Mouse (Mus musculus) liver, embryonic 15.5 days (tissue): Measurements from ENCODE around the gene Map4k2. TPM values are rescaled to one million over a fixed set of nuclear protein-coding genes. Genes with fewer than 3 reads are reported as not detected.
A peak's percentile ranks its signal among the peaks of the same experiment; 100 is the strongest.

Source experiments
- ATAC-seq: fragments of 200-750 bp; cut with Nextera tagmentation; 2 replicates; pipeline ENCODE4 v1.8.0; 2017; ENCODE audit warnings: moderate number of reproducible peaks, mild to moderate bottlenecking, moderate library complexity; ENCODE audit not compliant: insufficient read depth
- H3K27ac ChIP-seq: fragments of 300-500 bp; sonication (generic); replicated peaks from 2 replicates; pipeline ENCODE4 v1.5.1; 2015; ENCODE audit warnings: mild to moderate bottlenecking, inconsistent platforms
- H3K27me3 ChIP-seq: fragments of 300-500 bp; sonication (generic); 2 replicates; pipeline ENCODE4 v1.6.1; 2015; ENCODE audit warnings: mild to moderate bottlenecking, inconsistent platforms
- H3K36me3 ChIP-seq: fragments of 300-500 bp; sonication (generic); replicated peaks from 2 replicates; pipeline ENCODE4 v1.6.1; 2015; ENCODE audit warnings: moderate library complexity, mild to moderate bottlenecking, inconsistent platforms
- H3K4me1 ChIP-seq: fragments of 300-500 bp; sonication (generic); replicated peaks from 2 replicates; pipeline ENCODE4 v1.6.1; 2015; ENCODE audit warnings: inconsistent platforms
- H3K4me2 ChIP-seq: fragments of 300-500 bp; sonication (generic); 2 replicates; pipeline ENCODE4 v1.6.1; 2015; ENCODE audit warnings: moderate library complexity, mild to moderate bottlenecking, inconsistent platforms
- H3K4me3 ChIP-seq: fragments of 300-500 bp; sonication (generic); replicated peaks from 2 replicates; pipeline ENCODE4 v1.5.1; 2015; ENCODE audit warnings: mild to moderate bottlenecking, inconsistent platforms
- H3K9ac ChIP-seq: fragments of 300-500 bp; sonication (generic); 2 replicates; pipeline ENCODE4 v1.6.1; 2015; ENCODE audit warnings: moderate library complexity, mild to moderate bottlenecking, inconsistent platforms
- H3K9me3 ChIP-seq: fragments of 300-500 bp; sonication (generic); replicated peaks from 2 replicates; pipeline ENCODE4 v1.6.1; 2016; ENCODE audit warnings: inconsistent platforms
- WGBS: fragments of 180-500 bp; shearing (Covaris S2); methylation state at CpG from one replicate; pipeline ENCODE4 v1.1.7; 2015; ENCODE audit warnings: mixed read lengths; ENCODE audit not compliant: insufficient replicate concordance; 5-methylcytosine and 5-hydroxymethylcytosine counted together
- polyA plus RNA-seq: library from polyadenylated mRNA; unstranded; fragments of >200 nt; fragmentation: Nextera tagmentation; extraction: Ambion mirVana; gene quantifications from 2 replicates; pipeline ENCODE4 v1.2.1, GENCODE M21; 2015

Map4k2 gene
- polyA plus RNA-seq, 1 experiment from 2014 or later: 7.7 TPM

DNA sequence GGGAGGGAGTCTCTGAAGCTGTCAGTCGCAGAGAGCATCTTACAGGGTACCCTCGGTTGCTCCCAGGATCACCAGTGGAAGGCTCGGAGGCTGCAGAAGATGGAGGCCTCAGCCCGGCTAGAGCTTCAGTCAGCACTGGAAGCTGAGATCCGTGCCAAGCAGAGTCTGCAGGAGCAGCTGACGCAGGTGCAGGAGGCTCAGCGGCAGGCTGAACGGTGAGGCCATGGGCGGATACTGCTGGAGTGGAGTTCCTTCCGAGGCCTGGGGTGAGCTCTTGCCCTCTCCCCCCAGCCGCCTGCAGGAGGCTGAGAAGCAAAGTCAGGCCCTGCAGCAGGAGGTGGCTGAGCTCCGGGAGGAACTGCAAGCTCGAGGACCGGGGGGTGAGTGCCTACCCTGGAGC lies 25.4 kb upstream of the Map4k2 start:
- Histone ChIP-seq H3K9me3 (no peaks in the 10 kb centered on the region), H3K4me3 (no peak overlapping the region), H3K4me1 (no peaks in the 10 kb centered on the region), H3K36me3 (peaks cover 48% of the 10 kb centered on the region), H3K4me2 (no peak overlapping the region), H3K27me3 (no peaks in the 10 kb centered on the region), H3K27ac (no peak overlapping the region), H3K9ac (no peak overlapping the region)
- no peak for ATAC-seq
- WGBS: 77% methylated on average over 14 of the region's 14 CpGs

DNA sequence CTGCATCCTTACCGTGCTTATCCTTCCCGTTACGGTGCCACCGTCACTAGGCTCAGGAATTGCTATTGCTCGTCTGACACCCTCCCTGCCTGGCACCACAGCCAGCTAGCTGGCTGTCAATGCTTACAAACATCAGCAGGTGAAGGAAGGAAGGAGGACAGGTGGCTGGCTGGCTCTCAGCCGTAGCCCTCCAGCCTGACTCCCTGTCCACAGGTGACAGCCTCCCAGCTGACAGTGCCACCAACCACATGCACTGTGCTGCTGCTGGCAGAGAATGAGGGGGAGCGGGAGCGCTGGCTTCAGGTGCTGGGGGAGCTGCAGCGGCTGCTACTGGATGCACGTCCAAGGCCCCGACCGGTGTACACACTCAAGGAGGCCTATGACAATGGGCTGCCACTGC lies 22.8 kb upstream of the Map4k2 start:
- peaks cover 6% of the 10 kb centered on the region; the same call in 1 of the 2 replicates for H3K4me1 ChIP-seq
- H3K4me3 ChIP-seq: no peak overlapping the region
- ATAC-seq: no peak
- WGBS: 84% methylated on average over 12 of the region's 12 CpGs
- no peaks in the 10 kb centered on the region for H3K27me3 ChIP-seq
- no peak overlapping the region for H3K9ac ChIP-seq
- H3K9me3 ChIP-seq: no peaks in the 10 kb centered on the region
- no peak overlapping the region for H3K27ac ChIP-seq
- H3K4me2 ChIP-seq: no peak overlapping the region
- H3K36me3 ChIP-seq: peaks cover 34% of the 10 kb centered on the region

DNA sequence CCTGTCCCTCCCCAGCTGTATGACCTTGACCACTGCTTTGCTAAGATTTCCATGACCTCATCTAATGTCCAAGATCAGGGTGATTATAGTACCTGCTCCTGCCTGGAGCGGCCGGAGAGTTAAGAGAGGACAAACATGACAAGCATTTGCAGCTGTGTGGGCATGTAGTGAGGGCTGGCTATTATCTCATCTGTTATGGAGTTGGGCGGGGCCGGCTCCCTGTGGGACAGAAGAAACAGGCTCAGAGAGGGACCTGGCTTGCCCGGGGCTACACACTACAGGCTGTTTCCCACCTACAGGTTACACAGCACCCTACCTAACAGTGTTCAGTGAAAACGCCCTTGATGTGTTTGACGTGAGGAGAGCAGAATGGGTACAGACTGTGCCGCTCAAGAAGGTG lies 19.6 kb upstream of the Map4k2 start:
- H3K27ac ChIP-seq: no peak overlapping the region
- H3K4me1 ChIP-seq: peaks cover 6% of the 10 kb centered on the region; the same call in 1 of the 2 replicates
- H3K9ac ChIP-seq: no peak overlapping the region
- H3K4me3 ChIP-seq: no peak overlapping the region
- WGBS: 57% methylated on average over 8 of the region's 8 CpGs
- H3K27me3 ChIP-seq: no peaks in the 10 kb centered on the region
- peaks cover 14% of the 10 kb centered on the region; the same call in 1 of the 2 replicates for H3K36me3 ChIP-seq
- H3K4me2 ChIP-seq: no peak overlapping the region
- no peak for ATAC-seq
- no peaks in the 10 kb centered on the region for H3K9me3 ChIP-seq

DNA sequence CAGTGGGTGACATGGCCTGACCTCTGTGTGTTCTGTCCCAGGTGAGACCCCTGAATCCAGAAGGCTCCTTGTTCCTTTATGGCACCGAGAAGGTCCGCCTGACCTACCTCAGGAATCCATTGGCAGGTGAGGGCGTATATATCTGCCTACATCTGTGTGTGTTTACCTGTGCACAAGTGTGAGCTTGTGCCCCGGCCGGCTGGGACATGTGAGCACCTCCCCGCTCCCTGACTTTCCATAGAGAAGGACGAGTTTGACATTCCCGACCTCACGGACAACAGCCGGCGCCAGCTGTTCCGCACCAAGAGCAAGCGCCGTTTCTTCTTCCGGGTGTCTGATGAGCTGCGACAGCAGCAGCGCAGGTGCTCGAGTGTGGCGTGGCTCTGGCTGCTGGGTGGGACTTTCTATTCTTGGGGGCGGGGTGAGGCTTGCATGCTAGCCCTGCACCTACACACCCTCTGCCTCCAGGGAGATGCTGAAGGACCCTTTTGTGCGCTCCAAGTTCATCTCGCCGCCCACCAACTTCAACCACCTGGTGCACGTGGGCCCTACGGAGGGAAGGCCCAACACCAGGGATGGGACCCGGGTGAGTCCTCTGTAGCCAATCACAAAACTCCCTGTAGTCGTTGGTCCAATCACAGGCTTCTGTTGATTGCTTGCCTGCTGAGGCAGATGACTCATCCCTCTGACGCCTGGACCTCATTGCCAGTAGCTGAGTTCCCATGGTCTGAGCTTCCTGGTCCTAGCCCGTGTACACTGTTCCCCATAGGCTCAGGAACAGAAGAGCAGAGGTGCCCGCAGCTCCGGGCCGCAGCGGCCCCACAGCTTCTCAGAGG lies 18.9 kb upstream of the Map4k2 start:
- WGBS: 78% methylated on average over 33 of the region's 33 CpGs
- Histone ChIP-seq H3K4me1 (peaks cover 6% of the 10 kb centered on the region; the same call in 1 of the 2 replicates), H3K27me3 (no peaks in the 10 kb centered on the region), H3K4me3 (no peak overlapping the region), H3K9ac (no peak overlapping the region), H3K36me3 (peaks cover 14% of the 10 kb centered on the region; the same call in 1 of the 2 replicates), H3K4me2 (no peak overlapping the region), H3K9me3 (no peaks in the 10 kb centered on the region), H3K27ac (no peak overlapping the region)
- no peak for ATAC-seq

DNA sequence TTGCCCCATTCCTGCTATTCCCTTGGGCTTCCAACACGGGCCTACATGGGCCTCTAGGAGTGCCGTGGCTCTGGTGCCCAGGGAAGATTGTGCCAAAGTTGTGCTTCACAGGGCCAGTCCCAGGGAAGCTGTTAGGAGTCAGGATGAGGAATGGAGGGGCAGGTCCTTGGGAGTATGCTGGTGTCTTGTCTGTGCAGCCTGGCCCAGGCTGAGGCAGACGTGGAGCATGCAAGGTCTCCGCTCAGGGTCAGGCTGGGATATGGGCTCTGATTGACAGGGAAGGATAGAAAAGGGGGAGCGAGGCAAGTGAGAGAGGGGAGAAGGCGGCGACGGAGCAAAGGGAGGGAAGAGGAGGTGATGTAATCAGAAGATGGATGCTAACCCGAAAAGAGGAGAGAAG lies 16.2 kb upstream of the Map4k2 start:
- Histone ChIP-seq H3K4me1 (peaks cover 6% of the 10 kb centered on the region; the same call in 1 of the 2 replicates), H3K27ac (no peak overlapping the region), H3K9me3 (no peaks in the 10 kb centered on the region), H3K27me3 (no peaks in the 10 kb centered on the region), H3K4me2 (no peak overlapping the region), H3K4me3 (no peak overlapping the region), H3K9ac (no peak overlapping the region), H3K36me3 (0 out of 2 replicates have a peak, but pooled peaks cover 5% of the 10 kb centered on the region)
- WGBS: 78% methylated on average over 9 of the region's 9 CpGs
- ATAC-seq: no peak

DNA sequence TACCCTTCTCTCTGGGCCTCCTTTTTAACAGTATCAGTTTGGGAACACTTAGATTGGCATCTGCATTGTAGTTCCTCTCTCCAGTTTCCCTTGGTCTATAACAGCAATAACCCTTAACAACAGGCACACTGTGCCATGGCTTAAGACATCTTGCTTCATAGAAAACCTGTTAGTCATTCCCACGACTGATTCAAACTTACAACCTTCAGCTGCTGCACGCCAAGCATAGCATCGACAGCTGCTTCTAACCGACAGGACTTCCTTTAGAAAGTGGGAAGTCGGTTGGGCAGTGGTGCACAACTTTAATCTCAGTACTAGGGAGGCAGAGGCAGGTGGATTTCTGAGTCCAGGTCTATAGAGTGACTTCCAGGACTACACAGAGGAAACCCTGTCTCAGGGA lies 9.8 kb upstream of the Map4k2 start:
- no peak overlapping the region; the same call in 1 of the 2 replicates for H3K9ac ChIP-seq

DNA sequence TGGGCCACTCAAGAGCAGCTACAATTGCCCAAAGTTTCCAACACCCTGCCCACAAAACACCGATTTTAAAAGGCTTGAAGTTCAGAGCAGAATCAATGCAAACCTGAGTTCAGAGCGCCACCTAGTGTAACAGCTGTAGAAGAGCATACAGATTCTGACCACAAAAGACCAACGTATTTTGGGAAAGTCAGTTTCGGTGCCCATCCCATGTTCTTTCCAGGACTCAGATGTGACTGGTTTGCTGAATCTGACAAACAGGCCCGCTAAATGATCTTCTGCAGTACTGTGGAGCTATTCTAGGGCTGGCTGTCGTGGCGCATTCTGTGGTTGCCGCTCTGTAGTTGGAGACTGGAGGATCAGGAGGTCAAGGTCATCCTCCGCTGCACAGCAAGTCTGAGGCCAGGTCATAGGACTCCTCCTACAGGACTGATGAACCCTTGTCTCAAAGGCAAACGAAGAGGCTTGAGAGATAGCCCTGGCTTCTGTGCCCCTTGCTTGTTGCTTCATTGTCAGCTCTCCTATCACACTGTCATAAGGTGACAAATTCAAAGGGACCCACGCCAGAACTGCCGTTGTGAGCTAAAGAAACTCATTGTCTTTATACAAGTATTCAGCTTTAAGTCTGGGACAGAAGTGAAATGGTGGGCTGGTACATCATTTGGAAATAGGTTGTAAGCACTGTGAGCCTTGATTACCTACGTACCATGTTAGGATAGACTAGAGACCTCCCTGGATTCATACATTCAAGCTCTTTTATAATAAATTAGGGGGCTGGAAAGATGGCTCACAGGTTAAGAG lies 9.0 kb upstream of the Map4k2 start:
- WGBS: 25% methylated on average over 13 of the region's 13 CpGs
- no peak overlapping the region for H3K27ac ChIP-seq

More for the DNA sequence above, 9.8 kb upstream of the Map4k2 start:
- Histone ChIP-seq H3K27ac (no peak overlapping the region), H3K27me3 (no peaks in the 10 kb centered on the region), H3K4me3 (peak overlapping the region; percentile 18), H3K4me2 (peak overlapping the region; percentile 60), H3K9me3 (no peaks in the 10 kb centered on the region), H3K36me3 (no peaks in the 10 kb centered on the region), H3K4me1 (peaks cover 39% of the 10 kb centered on the region)
- WGBS: 12% methylated on average over 5 of the region's 5 CpGs
- ATAC-seq: no peak

DNA sequence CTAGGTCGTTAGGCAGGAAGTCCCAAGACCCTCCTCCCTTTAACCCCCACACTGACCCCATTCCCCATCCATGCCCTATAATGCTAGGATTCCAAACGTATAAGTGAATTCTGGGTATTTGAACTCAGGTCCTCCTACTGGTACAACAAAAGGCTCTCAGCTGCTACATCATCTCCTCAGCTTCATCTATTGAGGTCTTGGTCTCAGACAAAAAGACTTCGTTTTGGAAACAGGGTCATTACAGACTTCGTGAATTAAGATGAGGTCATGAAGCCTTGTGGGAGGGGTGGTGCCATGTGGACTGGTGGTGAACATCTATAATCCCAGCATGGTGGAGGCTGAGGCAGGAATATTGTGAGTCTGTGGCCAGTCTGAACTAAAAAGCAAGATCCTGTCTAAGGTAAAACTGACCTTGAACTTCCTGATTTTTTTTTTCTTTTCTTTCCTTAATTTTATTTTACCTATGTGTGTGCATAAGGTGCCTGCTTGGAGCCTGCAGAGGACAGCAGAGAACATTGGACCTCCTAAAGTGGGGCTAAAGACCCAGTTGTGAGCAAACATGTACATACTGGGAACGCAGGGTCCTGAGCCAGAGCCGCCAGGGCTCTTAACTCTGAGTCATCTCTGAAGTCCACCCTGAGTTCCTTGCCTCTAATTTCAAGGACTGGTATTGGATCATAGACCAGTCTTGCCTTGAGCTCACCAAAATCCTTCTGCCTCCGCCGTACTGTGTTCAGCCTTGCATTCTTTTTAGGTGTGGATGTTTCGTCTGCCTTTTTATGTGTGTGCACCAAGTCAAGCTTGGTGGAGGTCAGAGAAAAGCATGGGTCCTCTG lies 7.0 kb upstream of the Map4k2 start:
- Histone ChIP-seq H3K4me3 (peak overlapping the region; percentile 73), H3K9me3 (no peaks in the 10 kb centered on the region), H3K4me2 (peak overlapping the region; percentile 99), H3K27me3 (no peaks in the 10 kb centered on the region), H3K36me3 (peaks cover 24% of the 10 kb centered on the region), H3K9ac (peak overlapping the region; percentile 77), H3K4me1 (peaks cover 62% of the 10 kb centered on the region), H3K27ac (peak overlapping the region; percentile 82)
- ATAC-seq: no peak
- 63% methylated on average over 9 of the region's 9 CpGs for WGBS

More for the DNA sequence above, 9.0 kb upstream of the Map4k2 start:
- Histone ChIP-seq H3K4me3 (peak overlapping the region; percentile 18), H3K36me3 (peaks cover 3% of the 10 kb centered on the region; the same call in 1 of the 2 replicates), H3K4me1 (peaks cover 47% of the 10 kb centered on the region), H3K27me3 (no peaks in the 10 kb centered on the region), H3K4me2 (peak overlapping the region; percentile 60), H3K9me3 (no peaks in the 10 kb centered on the region), H3K9ac (peak overlapping the region; percentile 41; the same call in 1 of the 2 replicates)
- no peak for ATAC-seq

DNA sequence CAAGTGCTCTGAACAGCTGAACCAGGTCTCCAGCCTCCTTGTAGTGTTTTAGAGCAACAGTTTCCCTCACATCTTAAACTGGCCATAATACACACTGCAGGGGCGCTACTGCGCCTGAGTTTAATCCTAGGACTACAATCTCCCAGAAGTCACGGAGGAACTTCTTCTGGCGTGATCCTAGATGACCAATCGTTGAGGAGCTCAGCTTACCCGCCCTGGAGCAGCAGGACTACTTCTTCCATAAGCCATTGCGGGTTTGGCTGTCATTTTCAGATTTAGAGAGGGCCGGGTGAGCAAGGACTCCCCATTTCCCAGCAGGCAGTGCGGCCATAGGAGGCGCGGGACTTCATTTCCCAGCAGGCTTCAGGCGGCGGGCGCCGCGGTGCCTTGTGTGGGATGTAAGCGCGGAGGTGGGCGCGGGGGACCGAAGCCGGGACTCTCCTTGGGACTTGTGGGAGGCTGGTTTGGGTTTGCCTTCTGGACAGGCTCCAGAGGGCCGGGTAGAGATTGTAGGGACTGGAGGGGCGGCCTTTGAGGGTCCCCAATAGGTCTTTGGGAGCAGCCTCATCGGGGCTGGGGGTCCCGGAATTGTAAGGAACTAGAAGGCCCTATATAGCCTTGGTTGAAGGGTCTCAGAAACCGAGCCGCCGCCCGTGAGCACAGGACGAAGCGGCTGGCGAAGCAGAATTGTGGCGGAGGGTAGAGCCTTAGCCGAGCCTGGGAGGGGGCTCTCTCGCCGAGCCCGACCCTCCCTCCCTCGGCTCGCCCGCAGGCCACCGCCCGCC lies 6.1 kb upstream of the Map4k2 start, which contains the start of gene Men1:
TSS of gene Men1 (plus strand) at position 307 of the 785 bp plus-strand sequence.
- Histone ChIP-seq H3K4me2 (peak within 1 kb of the TSS; percentile 99), H3K27ac (peak within 1 kb of the TSS; percentile 82), H3K36me3 (peaks cover 33% of the 10 kb centered on the region), H3K9ac (peak within 1 kb of the TSS; percentile 77), H3K9me3 (no peaks in the 10 kb centered on the region), H3K27me3 (no peaks in the 10 kb centered on the region), H3K4me3 (peak within 1 kb of the TSS; percentile 73), H3K4me1 (peaks cover 71% of the 10 kb centered on the region)
- ATAC-seq: peak; percentile 84
- 0% methylated on average over 39 of the region's 43 CpGs for WGBS

DNA sequence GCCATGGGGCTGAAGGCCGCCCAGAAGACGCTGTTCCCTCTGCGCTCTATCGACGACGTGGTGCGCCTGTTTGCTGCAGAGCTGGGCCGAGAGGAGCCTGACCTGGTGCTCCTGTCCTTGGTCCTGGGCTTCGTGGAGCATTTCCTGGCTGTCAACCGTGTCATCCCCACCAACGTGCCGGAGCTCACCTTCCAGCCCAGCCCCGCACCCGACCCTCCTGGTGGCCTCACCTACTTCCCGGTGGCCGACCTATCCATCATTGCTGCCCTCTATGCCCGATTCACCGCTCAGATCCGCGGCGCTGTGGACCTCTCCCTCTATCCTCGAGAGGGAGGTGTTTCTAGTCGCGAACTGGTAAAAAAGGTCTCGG lies 5.5 kb upstream of the Map4k2 start:
- peaks cover 77% of the 10 kb centered on the region for H3K4me1 ChIP-seq
- peak overlapping the region; percentile 99 for H3K4me2 ChIP-seq
- H3K4me3 ChIP-seq: peak overlapping the region; percentile 73
- ATAC-seq: peak; percentile 22
- peak overlapping the region; percentile 77 for H3K9ac ChIP-seq
- H3K9me3 ChIP-seq: no peaks in the 10 kb centered on the region
- no peaks in the 10 kb centered on the region for H3K27me3 ChIP-seq
- WGBS: under 1% methylated on average over 23 of the region's 25 CpGs
- H3K27ac ChIP-seq: peak overlapping the region; percentile 82
- peaks cover 37% of the 10 kb centered on the region for H3K36me3 ChIP-seq
